Mouse (Mus musculus): ENCODE measurements around the gene Enox2. TPM values are rescaled to one million over a fixed set of nuclear protein-coding genes. Genes with fewer than 3 reads are reported as not detected.

The Enox2 gene
- total RNA-seq, 2 experiments from 2014 or later: 10.2 to 12.3 TPM

DNA sequence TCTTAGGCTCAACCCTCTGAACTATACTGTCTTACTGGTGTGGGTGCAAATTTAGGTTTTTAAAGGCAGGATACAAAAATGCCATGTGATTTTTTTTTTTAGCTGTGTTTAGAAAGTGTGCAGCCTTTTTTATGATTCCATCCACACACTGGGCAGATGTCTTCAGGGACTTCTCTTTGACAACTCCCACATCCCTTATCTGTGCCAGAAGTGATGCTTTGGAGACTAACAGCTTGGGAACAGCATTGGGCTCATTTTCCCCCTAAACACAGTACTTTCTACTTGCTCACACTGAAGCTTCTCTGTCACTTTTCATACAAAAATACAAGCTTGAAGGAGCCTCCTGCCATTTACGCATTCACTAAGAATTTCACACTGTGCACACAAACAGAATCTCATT lies 282.4 kb downstream of the Enox2 start:
- intact Hi-C loops (cut with DNase I): no loop called here
- no peak for DNase-seq

DNA sequence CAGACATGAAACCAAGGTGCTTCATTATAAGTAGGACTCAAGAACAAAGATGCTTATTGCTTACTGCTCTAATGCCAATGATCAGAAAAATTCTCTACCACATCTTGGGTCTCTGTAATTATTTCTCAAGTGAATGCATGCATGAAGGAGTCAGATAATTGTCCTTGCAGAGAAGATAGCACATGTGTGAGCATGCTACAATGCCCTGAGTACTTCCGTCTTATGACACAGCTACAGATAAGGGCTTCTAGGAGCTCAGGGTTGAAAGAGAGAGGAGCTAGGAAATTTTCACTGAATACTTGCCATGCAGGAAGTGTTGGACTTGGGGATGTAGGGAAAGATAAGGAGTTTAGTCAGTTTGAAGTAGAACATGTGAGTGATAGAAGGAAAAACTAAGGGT lies 285.2 kb downstream of the Enox2 start:
- intact Hi-C loops (cut with DNase I): no loop called here
- DNase-seq: no peak

DNA sequence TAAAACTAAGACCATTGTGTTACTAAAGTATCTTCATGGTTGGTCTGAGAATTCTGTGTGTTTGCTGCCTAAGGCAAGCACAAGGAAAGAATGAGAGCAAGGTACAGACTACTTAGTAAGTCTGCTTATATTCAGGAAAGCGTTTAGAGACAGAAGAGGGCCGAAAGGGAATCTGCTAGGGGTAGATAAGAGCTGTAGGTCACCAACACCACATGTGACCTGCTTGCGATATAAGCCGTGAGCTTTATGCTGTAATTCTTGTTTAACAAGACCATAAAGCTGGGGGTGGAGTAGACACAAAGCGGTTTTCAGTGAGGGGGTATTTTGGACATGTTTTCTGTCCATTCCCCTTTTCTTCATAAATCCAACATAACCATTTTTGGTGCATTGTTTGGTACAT lies 302.4 kb downstream of the Enox2 start:
- DNase-seq: no peak
- intact Hi-C loops (cut with DNase I): no loop called here

DNA sequence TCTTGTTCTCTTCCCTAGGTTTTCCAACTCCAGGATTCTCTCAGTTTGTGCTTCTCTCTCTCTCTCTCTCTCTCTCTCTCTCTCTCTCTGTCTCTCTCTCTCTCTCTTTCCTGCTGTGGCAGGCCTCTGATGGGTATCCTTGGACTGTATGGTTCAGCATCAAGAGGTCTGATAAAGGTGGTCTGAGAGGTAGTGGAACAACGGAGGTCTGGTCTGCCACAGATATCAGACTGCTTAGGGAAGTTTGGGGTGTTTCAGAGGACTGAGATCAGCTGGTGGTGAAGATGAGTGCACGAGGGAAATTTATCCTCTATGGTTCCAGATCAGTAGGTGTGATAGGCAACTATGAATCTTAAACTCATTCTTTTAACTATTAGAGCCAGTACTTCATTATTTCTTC lies 303.6 kb downstream of the Enox2 start:
- no peak for DNase-seq
- intact Hi-C loops (cut with DNase I): no loop called here

Other genes with a start within 250 kb of the Enox2 start
- gene Arhgap36, start 175.7 kb upstream of the Enox2 start, total RNA-seq (2021): 1 to 10 TPM; 1.6 to 2.4 TPM